Mouse (Mus musculus) thymus, adult 2 months (tissue): ENCODE data around the gene Olfr1383.

ENCODE experiments used
- CTCF ChIP-seq: fragments of 200-500 bp; IDR thresholded peaks from 2 replicates; pipeline ENCODE4 v1.5.1; 2012; ENCODE audit warnings: mild to moderate bottlenecking, control low read depth, low read length, moderate library complexity, borderline replicate concordance; ENCODE audit not compliant: control insufficient read depth, poor library complexity, insufficient read depth; ENCODE audit errors: extremely low read depth
- POLR2A ChIP-seq: fragments of 200-500 bp; IDR thresholded peaks from 2 replicates; pipeline ENCODE4 v1.6.1; 2012; ENCODE audit warnings: mild to moderate bottlenecking, low read length, control low read depth, moderate library complexity; ENCODE audit not compliant: control insufficient read depth, poor library complexity, insufficient read depth; ENCODE audit errors: extremely low read depth

DNA sequence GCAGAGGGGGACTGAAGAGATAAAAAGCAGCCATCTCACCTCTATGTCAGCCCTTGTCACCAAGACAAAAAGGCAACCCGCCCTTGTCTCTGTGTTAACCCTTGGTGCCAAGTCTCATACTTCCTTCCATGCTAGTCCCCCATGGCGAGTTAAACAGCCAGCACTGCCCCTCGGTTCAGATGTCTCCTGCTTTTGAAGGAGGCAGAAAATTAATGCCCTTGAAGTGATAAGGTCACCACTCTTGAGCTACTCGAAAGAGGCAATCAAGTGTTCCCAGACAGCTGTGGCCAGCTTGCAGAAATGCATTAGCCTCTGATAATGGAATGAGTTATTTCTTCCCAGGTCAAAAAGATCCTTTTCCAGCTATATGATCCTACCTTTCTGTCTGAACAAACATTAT, 33.5 kb upstream of the Olfr1383 start:
- TF ChIP-seq CTCF (no peak), POLR2A (no peak)
